Mouse (Mus musculus) adipocyte (in vitro differentiated cells): Measurements from ENCODE around the gene Cct8.
"Not testable (repeated sequence)": the region's sequence is repeated elsewhere in the genome, so short reads cannot be mapped to it uniquely, and the experiment has no call there.

Source experiments
- DNase-seq: peaks from one replicate; pipeline ENCODE4 v3.0.0-alpha.2; 2016; ENCODE audit warnings: low spot score

The Cct8 gene

DNA sequence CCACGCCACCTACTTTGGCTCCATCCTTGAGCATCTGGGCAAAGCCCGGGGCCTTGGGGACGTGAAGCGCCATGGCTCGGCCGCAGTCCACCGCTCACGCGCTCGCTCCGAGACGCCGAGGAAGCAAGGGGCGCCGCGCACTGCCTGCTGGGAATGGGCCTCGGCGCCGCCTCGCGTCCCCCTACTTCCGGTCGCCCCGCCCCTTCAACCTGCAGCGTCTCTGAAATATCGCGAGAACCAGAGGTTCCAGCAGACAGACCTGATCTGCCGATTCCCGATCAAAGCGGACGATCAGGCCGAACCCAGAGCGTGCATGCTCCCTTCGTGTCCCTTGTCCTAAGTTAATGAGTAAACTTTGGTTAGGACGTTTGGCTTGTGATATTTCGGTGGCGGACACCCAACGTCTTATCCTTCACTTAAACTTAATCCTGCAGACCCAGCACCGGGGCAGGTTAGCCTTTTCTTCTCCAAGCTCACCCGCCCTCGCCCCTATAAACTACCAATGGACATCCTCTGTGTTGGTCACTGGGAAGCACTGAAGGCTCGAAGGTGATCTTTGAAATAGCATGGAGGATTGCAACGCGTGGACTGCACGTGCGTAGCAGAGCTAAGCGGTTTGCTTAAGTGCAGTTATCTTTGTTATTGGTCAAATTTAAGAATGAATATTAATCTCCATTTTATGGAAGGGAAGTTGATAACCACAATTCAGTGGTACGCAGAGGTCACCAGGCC, at the start of gene Cct8:
Gene Cct8 (minus strand): TSS at position 158 of the 732 bp plus-strand sequence.
- peak; percentile 99 for DNase-seq

DNA sequence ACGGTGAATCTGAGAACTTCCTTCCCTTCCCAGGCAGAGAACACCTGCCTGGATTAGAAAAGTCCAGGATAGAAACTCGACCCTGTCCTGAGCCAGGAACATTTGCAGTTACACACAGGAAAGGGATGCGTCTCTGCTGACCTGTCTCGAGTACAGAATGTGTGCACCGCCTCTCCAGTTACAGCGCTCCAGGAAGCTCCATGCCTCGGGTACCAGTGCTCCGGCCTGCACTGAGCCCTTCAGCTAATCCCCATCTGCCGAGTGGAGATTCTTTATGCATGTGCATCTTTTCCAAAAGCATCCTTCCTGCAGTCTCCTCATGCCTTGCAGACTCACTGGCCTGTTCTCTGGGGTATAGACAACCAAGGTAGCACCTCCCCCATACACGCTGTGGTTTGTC, 33.1 kb upstream of the Cct8 start:
- no peak for DNase-seq

DNA sequence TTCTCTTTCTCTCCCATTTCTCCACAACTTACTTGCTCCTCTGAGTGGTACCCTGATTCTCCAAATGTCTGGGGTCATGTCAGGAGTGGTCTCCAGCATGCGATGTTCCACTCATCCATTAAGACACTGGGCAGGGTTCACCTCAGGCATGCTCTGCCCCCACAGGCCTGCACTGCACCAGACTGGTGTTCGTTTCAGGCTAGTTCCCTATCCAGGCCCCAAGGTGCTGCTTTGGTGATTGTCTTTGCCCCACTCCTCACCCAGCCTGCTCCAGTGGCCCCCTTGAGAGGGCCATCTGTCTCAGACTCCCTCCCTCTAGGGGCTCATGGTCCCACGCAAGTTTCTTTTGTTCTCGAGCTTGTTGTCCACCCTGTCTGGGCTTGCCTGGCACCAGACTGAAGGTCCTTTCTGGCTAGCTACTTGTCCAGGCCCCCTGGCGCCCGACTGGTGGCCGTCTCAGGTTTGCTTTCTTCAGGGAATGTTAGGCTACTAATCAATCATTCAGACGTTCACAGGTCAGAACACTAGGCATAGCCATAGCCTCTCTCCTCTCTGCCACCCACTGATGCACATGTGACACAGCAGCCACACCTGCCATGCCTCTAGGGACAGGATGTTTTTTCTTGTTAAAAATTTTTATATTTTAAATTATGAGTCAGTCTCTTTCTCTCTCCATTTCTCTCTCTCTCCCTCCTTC, 32.0 kb upstream of the Cct8 start:
- no peak for DNase-seq

GRCm38 (mm10) chr16:87524228-87524627, 28.6 kb upstream of the Cct8 start:
- no peak for DNase-seq

DNA sequence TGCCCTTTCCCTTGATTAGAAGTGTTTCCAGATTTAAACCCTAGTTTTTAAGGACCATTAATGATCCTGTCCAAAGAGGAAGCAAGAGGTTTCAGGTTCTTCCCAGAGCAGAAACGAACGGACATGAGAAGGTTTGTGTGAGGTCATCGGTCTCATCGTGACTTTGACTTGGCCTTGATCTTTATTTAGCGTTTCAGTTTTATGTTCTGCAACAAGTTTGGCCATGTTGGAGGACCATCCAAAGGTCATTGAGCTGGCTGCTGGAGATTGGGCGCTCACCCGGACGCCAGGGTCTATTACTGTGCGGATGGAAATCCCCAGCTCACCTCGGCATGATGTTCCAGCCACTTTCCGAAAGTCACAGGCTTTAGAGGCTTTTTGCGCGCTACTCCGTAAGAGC, 16.7 kb upstream of the Cct8 start:
- no peak for DNase-seq

GRCm38 (mm10) chr16:87511706-87512105, 16.0 kb upstream of the Cct8 start:
- DNase-seq = no peak

- no peak for DNase-seq
Measured at GRCm38 (mm10) chr16:87501304-87502078, 5.8 kb upstream of the Cct8 start.

GRCm38 (mm10) chr16:87499556-87499955, 3.9 kb upstream of the Cct8 start:
- no peak for DNase-seq

- no peak for DNase-seq
Measured at GRCm38 (mm10) chr16:87497171-87497570, 1.5 kb upstream of the Cct8 start.

DNA sequence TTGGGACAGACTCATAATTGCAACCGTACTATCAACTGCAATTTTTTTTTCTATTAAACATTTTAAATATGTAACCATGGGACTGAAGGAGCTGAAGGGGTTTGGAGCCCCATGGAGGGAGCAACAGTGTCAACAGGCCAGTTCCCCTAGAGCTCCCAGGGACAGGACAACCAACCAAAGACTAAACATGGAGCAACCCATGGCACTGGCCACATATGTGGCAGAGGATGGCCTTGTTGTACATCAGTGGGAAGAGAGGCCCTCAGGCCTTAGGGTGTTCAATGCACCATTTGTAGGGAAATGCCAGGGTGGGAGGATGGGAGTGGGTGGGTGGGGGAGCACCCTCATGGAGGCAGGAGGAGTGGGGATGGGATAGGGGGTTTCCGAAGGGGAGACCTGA, 1.1 kb upstream of the Cct8 start:
- DNase-seq = no peak

GRCm38 (mm10) chr16:87494955-87495655, 568 bp downstream of the Cct8 start:
- DNase-seq = peak; percentile 55

DNA sequence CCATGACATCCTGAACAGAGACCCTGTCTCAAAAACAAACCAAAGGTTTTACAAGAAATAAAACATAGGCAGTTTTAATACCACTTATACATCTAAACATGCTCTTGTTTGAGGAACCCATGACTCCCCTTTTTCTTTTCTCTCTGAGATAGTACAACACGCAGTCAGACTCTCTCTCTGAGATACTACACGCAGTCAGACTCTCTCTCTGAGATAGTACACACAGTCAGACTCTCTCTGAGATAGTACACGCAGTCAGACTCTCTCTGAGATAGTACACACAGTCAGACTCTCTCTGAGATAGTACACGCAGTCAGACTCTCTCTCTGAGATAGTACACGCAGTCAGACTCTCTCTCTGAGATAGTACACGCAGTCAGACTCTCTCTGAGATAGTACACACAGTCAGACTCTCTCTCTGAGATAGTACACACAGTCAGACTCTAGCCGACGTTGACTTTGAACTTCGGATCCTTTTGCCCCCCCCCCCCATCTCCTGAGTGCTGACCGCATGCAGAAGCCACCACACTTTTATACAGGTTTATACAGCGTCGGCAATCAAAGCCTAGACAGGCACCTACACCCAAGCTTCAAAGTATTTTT, 3.4 kb downstream of the Cct8 start:
- not testable (repeated sequence) for DNase-seq

- DNase-seq = no peak
Measured at GRCm38 (mm10) chr16:87488605-87489004, 7.1 kb downstream of the Cct8 start.

DNA sequence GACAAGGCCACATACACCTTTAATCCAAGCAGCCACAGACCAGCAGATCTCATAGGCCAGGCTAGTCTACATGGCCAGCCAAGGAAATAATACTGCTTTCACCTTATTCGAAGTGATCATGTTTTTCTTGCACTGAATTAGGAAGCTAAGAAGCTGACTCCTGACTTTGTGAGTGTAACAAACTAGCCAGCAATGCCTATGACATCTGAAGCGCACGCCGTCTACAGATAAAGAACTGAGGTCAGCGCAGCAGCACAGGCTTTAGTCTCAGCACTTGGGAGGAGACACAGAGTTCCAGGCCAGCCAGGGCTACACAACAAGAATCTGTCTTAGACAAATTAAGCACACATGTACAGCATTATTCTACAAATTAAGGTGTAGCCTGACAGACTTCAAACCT, 8.9 kb downstream of the Cct8 start:
- DNase-seq = no peak

GRCm38 (mm10) chr16:87484367-87484766, 11.3 kb downstream of the Cct8 start:
- no peak for DNase-seq

DNA sequence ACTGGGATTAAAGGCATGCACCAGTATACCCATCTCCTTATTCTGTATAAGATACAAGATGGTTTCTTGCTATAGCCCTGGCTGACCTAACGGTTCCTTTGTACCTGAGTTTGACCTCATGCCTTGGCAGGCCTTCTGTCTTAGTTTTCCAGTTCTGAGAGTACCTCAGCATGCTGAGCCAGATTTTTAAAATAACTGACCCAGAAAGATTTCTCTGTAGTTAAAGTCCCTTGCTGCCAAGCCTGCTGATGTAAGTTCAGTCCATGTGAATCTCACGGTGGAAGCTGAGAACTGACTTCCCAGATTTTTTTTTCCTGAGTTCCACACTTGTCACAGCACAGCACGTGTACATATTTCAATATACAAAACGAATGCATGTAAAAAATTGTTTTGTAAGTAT, 25.1 kb downstream of the Cct8 start:
- no peak for DNase-seq

GRCm38 (mm10) chr16:87458752-87459151, 36.9 kb downstream of the Cct8 start:
- no peak for DNase-seq

DNA sequence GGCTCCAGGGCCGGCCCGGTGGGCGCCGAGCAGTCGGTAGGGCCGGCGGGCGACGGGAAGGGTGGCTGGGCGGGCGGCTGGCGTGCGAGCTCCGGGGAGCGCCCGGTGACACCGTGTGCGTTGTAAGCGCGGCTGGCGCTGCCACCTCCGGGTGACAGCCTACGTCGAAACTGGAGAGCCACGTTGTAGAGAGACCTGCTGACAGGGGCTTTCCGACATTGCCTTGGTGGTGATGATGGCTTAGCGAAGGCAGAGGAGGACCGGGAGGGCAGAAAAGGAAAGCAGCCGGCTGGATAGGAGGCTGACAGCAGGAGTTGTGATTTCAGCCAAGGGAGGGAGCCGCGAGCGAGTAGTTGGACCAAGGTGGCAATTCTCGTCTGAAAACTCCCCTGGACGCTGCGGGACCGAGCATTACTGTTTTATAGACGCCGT, 40.5 kb downstream of the Cct8 start:
- peak; percentile 40 for DNase-seq

GRCm38 (mm10) chr16:87454419-87455179, 41.1 kb downstream of the Cct8 start, which contains the start of gene Usp16:
Usp16 (plus strand) TSS chr16:87454703.
- peak; percentile 94 for DNase-seq

GRCm38 (mm10) chr16:87453226-87453625, 42.4 kb downstream of the Cct8 start:
- DNase-seq = no peak

- DNase-seq = no peak
Measured at GRCm38 (mm10) chr16:87445528-87445927, 50.1 kb downstream of the Cct8 start.
